Mouse (Mus musculus) CH12.LX (cell line): ENCODE data around the gene Spib. TPM values are rescaled to one million over a fixed set of nuclear protein-coding genes. Genes with fewer than 3 reads are reported as not detected.

Experiments used
- DNase-seq: peaks from one replicate; pipeline ENCODE4 v3.0.0-alpha.2; 2013; ENCODE audit errors: extremely low read depth
- H3K27ac ChIP-seq: 2 replicates; pipeline ENCODE4 v1.5.1; 2012; ENCODE audit warnings: low read depth, mild to moderate bottlenecking, control low read depth, moderate library complexity; ENCODE audit not compliant: insufficient read depth
- H3K27me3 ChIP-seq: replicated peaks from 2 replicates; pipeline ENCODE3; 2012; ENCODE audit warnings: inconsistent platforms
- H3K36me3 ChIP-seq, 2 experiments: replicated peaks in 1 of 2; 2 replicates each; pipeline versions ENCODE3 to v1.6.1; 2012; ENCODE audit warnings: inconsistent platforms in 1 of 2, low read length in 1 of 2, mild to moderate bottlenecking in 1 of 2, mixed read lengths in 1 of 2, moderate library complexity in 1 of 2; ENCODE audit not compliant: control insufficient read depth in 1 of 2, insufficient read depth in 1 of 2
- H3K4me1 ChIP-seq, 2 experiments: 2 replicates each; pipeline ENCODE4 v1.6.1; 2012; ENCODE audit warnings: inconsistent platforms in 1 of 2, moderate library complexity in 1 of 2; ENCODE audit not compliant: insufficient read depth in 2 of 2, control insufficient read depth in 1 of 2
- H3K4me2 ChIP-seq: 2 replicates; pipeline ENCODE4 v1.6.1; 2012; ENCODE audit warnings: low read depth, mild to moderate bottlenecking, control low read depth; ENCODE audit not compliant: poor library complexity, insufficient read depth, severe bottlenecking
- H3K4me3 ChIP-seq, 3 experiments: fragments of 150-350 bp in 1 of 3; sonication (generic) in 1 of 3; replicated peaks in 1 of 3; 2 replicates each; pipeline versions ENCODE3 to v1.5.1; 2011 to 2012; ENCODE audit warnings: low read depth in 2 of 3, low read length in 2 of 3, mild to moderate bottlenecking in 2 of 3, moderate library complexity in 2 of 3, control low read depth in 1 of 3, improper control_type of control experiment in 1 of 3, inconsistent platforms in 1 of 3, mixed read lengths in 1 of 3; ENCODE audit not compliant: poor library complexity in 1 of 3
- H3K79me2 ChIP-seq: replicated peaks from 2 replicates; pipeline ENCODE4 v1.6.1; 2012; ENCODE audit warnings: mild to moderate bottlenecking, moderate library complexity; ENCODE audit not compliant: control insufficient read depth, poor library complexity, insufficient read depth, severe bottlenecking; ENCODE audit errors: extremely low read depth
- H3K9ac ChIP-seq: 2 replicates; pipeline ENCODE4 v1.6.1; 2012; ENCODE audit warnings: low read depth, mild to moderate bottlenecking, control low read depth, moderate library complexity; ENCODE audit not compliant: insufficient read depth
- H3K9me3 ChIP-seq: replicated peaks from 2 replicates; pipeline ENCODE3; 2012; ENCODE audit warnings: low read length, inconsistent platforms, mixed read lengths
- CHD1 ChIP-seq: IDR thresholded peaks from 2 replicates; pipeline ENCODE4 v1.6.1; 2012; ENCODE audit warnings: low read depth, low read length, improper control_type of control experiment, inconsistent platforms
- CHD2 ChIP-seq: IDR thresholded peaks from 2 replicates; pipeline ENCODE4 v1.6.1; 2011; ENCODE audit warnings: low read length, improper control_type of control experiment
- CTCF ChIP-seq, 2 experiments: IDR thresholded peaks in 1 of 2; conservative IDR thresholded peaks in 1 of 2; 2 replicates each; pipeline ENCODE4 v1.5.1; 2011 to 2012; ENCODE audit warnings: low read depth in 2 of 2, low read length in 2 of 2, improper control_type of control experiment in 1 of 2, inconsistent platforms in 1 of 2, mild to moderate bottlenecking in 1 of 2, moderate library complexity in 1 of 2
- ELF1 ChIP-seq: IDR thresholded peaks from 2 replicates; pipeline ENCODE4 v1.6.1; 2014; ENCODE audit warnings: low read depth, mild to moderate bottlenecking, inconsistent platforms, low read length, improper control_type of control experiment
- EP300 ChIP-seq: IDR thresholded peaks from 2 replicates; pipeline ENCODE4 v1.6.1; 2011; ENCODE audit warnings: low read length, improper control_type of control experiment
- ETS1 ChIP-seq: conservative IDR thresholded peaks from 2 replicates; pipeline ENCODE4 v1.6.1; 2012; ENCODE audit warnings: low read depth, mild to moderate bottlenecking, inconsistent platforms, low read length, improper control_type of control experiment, moderate library complexity
- IRF4 ChIP-seq: IDR thresholded peaks from 2 replicates; pipeline ENCODE4 v1.6.1; 2014; ENCODE audit warnings: low read depth, mild to moderate bottlenecking, inconsistent platforms, low read length, improper control_type of control experiment
- JUND ChIP-seq: conservative IDR thresholded peaks from 2 replicates; pipeline ENCODE4 v1.6.1; 2011; ENCODE audit warnings: low read depth, low read length, improper control_type of control experiment
- KAT2A ChIP-seq: IDR thresholded peaks from 2 replicates; pipeline ENCODE4 v1.6.1; 2012; ENCODE audit warnings: low read length, improper control_type of control experiment, inconsistent platforms; ENCODE audit not compliant: insufficient replicate concordance
- MAX ChIP-seq: IDR thresholded peaks from 2 replicates; pipeline ENCODE4 v1.6.1; 2011; ENCODE audit warnings: low read length, improper control_type of control experiment
- NRF1 ChIP-seq: IDR thresholded peaks from 2 replicates; pipeline ENCODE4 v1.6.1; 2014; ENCODE audit warnings: low read depth, mild to moderate bottlenecking, inconsistent platforms, low read length, improper control_type of control experiment, moderate library complexity
- RAD21 ChIP-seq: IDR thresholded peaks from 2 replicates; pipeline ENCODE4 v1.6.1; 2011; ENCODE audit warnings: low read depth, mild to moderate bottlenecking, low read length, improper control_type of control experiment, moderate library complexity
- RCOR1 ChIP-seq: conservative IDR thresholded peaks from 2 replicates; pipeline ENCODE4 v1.6.1; 2012; ENCODE audit warnings: low read depth, mild to moderate bottlenecking, inconsistent platforms, low read length, improper control_type of control experiment
- SMC3 ChIP-seq: IDR thresholded peaks from 2 replicates; pipeline ENCODE4 v1.6.1; 2011; ENCODE audit warnings: low read depth, low read length, improper control_type of control experiment
- TBP ChIP-seq: conservative IDR thresholded peaks from 2 replicates; pipeline ENCODE4 v1.6.1; 2011; ENCODE audit warnings: low read depth, low read length, improper control_type of control experiment
- TCF12 ChIP-seq: IDR thresholded peaks from 2 replicates; pipeline ENCODE4 v1.6.1; 2014; ENCODE audit warnings: low read depth, mild to moderate bottlenecking, inconsistent platforms, low read length, improper control_type of control experiment
- UBTF ChIP-seq: IDR thresholded peaks from 2 replicates; pipeline ENCODE4 v1.6.1; 2012; ENCODE audit warnings: low read depth, mild to moderate bottlenecking, inconsistent platforms, low read length, improper control_type of control experiment, moderate library complexity
- ZNF384 ChIP-seq: IDR thresholded peaks from 2 replicates; pipeline ENCODE4 v1.6.1; 2012; ENCODE audit warnings: low read depth, low read length, improper control_type of control experiment, inconsistent platforms
- dilution Hi-C: fragments of 300-500 bp; cut with MboI; formaldehyde crosslinking; loops from 2 replicates; pipeline ENCODE4 v1.14.3; 2020; ENCODE audit warnings: low sequenced_read_pairs; ENCODE audit not compliant: extremely low pct_unique_long_range_greater_than_20kb, extremely low pct_ligation_motif_present
- in situ Hi-C: fragments of 300-500 bp; cut with MboI; formaldehyde crosslinking; loops from 3 replicates; pipeline ENCODE4 v1.14.3; 2019; ENCODE audit warnings: low sequenced_read_pairs, low pct_ligation_motif_present, low pct_unique_long_range_greater_than_20kb, mixed read lengths
- polyA plus RNA-seq: library from polyadenylated mRNA; unstranded; fragments of >175 nt; gene quantifications from 2 replicates; pipeline ENCODE4 v1.2.1, GENCODE M21; 2012; ENCODE audit warnings: low read depth; ENCODE audit not compliant: insufficient read length
- total RNA-seq, 2 experiments: library from RNA; depleted of rRNA; stranded (reverse); fragments of 300-350 nt in 1 of 2; fragments of >200 nt in 1 of 2; gene quantifications; 2 replicates each; pipeline ENCODE4 v1.2.3; 2012 to 2014

The Spib gene
- total and polyA plus RNA-seq, 3 experiments: 194 to 336 (median 200) TPM

DNA sequence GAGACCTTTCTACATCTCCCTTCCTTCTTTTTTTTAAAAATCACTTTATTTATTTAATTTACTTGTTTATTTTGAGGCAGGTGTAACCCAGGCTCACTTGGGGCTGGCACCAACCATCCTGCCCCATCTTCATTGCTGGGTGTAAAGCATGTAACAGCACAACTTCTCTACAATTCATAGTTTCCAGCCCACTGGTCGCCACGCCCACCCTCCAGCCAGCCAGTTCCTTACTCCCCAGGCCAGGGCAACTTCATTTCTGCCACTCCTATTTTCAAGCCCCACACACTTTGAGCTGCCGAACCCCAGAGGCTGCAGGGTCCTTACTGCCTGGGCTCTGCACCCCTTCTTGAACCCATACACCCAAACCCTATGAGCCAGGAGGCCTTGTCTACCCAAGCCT, 10.9 kb downstream of the Spib start:
- Histone ChIP-seq H3K4me2 (no peak overlapping the region), H3K4me3 (no peak overlapping the region), H3K9ac (no peak overlapping the region), H3K4me1 (peaks cover 10 to 42% of the 10 kb centered on the region in 2 experiments; a peak in 3 of 4 replicates), H3K9me3 (no peaks in the 10 kb centered on the region), H3K79me2 (no peaks in the 10 kb centered on the region)
- dilution Hi-C loops: no loop called here
- no peak for DNase-seq
- TF ChIP-seq CHD2 (no peak), ELF1 (no peak), EP300 (no peak), ETS1 (no peak), RCOR1 (no peak), CHD1 (no peak), JUND (no peak), KAT2A (no peak), UBTF (no peak), TBP (no peak), RAD21 (no peak), ZNF384 (no peak), MAX (no peak), TCF12 (no peak), IRF4 (no peak)
- TF ChIP-seq, all 38 proteins: peak for 0
- Histone ChIP-seq H3K27me3 (no peaks in the 10 kb centered on the region), H3K36me3 (peaks cover 4 to 49% of the 10 kb centered on the region in 2 experiments), H3K27ac (no peak overlapping the region)
- in situ Hi-C loops: no loop called here

DNA sequence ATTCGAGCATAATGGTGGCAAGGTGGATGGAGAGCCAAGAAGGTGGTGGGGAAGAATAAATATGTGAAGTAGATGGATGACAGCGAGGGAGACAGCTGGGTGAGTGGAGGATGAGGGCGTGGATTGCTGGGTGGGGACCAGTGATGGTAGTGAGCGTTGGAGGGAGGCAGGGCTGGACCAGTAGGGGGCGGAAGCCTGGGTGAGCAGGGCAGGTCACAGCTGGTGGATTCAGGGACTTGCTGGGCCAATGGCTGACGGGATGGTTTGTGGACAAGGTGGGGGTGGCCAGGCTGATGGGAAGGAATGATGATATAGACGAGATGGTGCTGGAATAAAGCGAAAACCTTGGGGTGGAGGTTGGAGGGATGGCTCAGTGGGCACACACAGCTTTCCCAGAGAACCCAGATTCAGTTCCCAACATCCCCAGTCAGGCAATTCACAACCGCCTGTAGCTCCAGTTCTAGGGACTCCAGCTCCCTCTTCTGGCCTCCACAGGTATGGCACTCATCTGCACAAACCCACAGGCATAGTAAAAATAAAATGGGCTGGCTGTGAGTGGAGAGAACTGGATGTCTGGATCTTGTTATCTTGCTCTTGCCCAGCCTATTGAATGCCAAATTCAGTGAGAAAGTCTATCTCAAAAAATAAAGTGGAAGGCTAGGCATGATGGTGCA, 12.5 kb downstream of the Spib start:
- Histone ChIP-seq H3K9ac (no peak overlapping the region), H3K36me3 (peaks cover 17 to 64% of the 10 kb centered on the region in 2 experiments), H3K27me3 (no peaks in the 10 kb centered on the region), H3K27ac (no peak overlapping the region), H3K4me3 (no peak overlapping the region), H3K79me2 (no peaks in the 10 kb centered on the region), H3K4me2 (no peak overlapping the region), H3K4me1 (peaks cover under 1 to 26% of the 10 kb centered on the region in 2 experiments; a peak in 3 of 4 replicates), H3K9me3 (no peaks in the 10 kb centered on the region)
- in situ Hi-C loops: no loop called here
- DNase-seq: peak; percentile 45
- dilution Hi-C loops: no loop called here
- TF ChIP-seq NRF1 (no peak), CHD2 (no peak), RAD21 (peak; percentile 58), CHD1 (no peak), CTCF (conservative IDR thresholded peaks at IDR 0.05 in 1 of 2, IDR thresholded peaks at IDR 0.05 in 1 of 2; ENCODE audit: low read depth in 2 of 2, low read length in 2 of 2) (peak in 1 of 2 experiments; percentile 60; a peak in 2 of 4 replicates), SMC3 (peak; percentile 36)
